Mouse (Mus musculus) embryonic fibroblast, embryonic 13.5 days (primary cell): ENCODE results near the gene Trim12c. TPM values are rescaled to one million over a fixed set of nuclear protein-coding genes. Genes with fewer than 3 reads are reported as not detected.
"Not testable (repeated sequence)": the region's sequence is repeated elsewhere in the genome, so short reads cannot be mapped to it uniquely, and the experiment has no call there.

Experiments
- H3K27ac ChIP-seq: 2 replicates; pipeline ENCODE4 v1.5.1; 2012; ENCODE audit warnings: low read length, control low read depth, inconsistent platforms; ENCODE audit not compliant: insufficient read depth
- H3K4me1 ChIP-seq: 2 replicates; pipeline ENCODE4 v1.6.1; 2011; ENCODE audit warnings: low read length; ENCODE audit not compliant: control insufficient read depth, insufficient read depth
- H3K4me3 ChIP-seq: 2 replicates; pipeline ENCODE4 v1.5.1; 2011; ENCODE audit warnings: mild to moderate bottlenecking, control low read depth, low read length; ENCODE audit not compliant: insufficient read depth
- CTCF ChIP-seq: IDR thresholded peaks from 2 replicates; pipeline ENCODE4 v1.5.1; 2011; ENCODE audit warnings: mild to moderate bottlenecking, control low read depth, low read length, moderate library complexity, borderline replicate concordance; ENCODE audit not compliant: insufficient read depth
- POLR2A ChIP-seq: IDR thresholded peaks from 2 replicates; pipeline ENCODE4 v1.6.1; 2011; ENCODE audit warnings: low read depth, mild to moderate bottlenecking, control low read depth, low read length, moderate library complexity
- polyA plus RNA-seq: library from polyadenylated mRNA; stranded (reverse); fragments of >200 nt; gene quantifications from 2 replicates; pipeline ENCODE4 v1.2.4, GENCODE M21; 2011; ENCODE audit warnings: low read depth; ENCODE audit not compliant: missing spikeins, insufficient read length

Gene Trim12c
- polyA plus RNA-seq, 1 experiment: 17.2 TPM

- TF ChIP-seq CTCF: no peak
- TF ChIP-seq POLR2A: no peak
- Histone ChIP-seq H3K27ac (no peak overlapping the region), H3K4me1 (no peaks in the 10 kb centered on the region), H3K4me3 (no peak overlapping the region)
These were observed 31.1 kb downstream of the Trim12c start for GRCm38 (mm10) chr7:104322028-104322427.

- H3K4me3 ChIP-seq: peak within 1 kb of the TSS; percentile 76
- H3K27ac ChIP-seq: peak within 1 kb of the TSS; percentile 92
- not testable (repeated sequence) for H3K4me1 ChIP-seq
These were observed 37.6 kb downstream of the Trim12c start, which contains the start of gene Trim12a for GRCm38 (mm10) chr7:104315369-104316080. TSS of gene Trim12a (minus strand) at chr7:104315466.

- TF ChIP-seq CTCF (no peak), POLR2A (no peak)
- peak overlapping the region; percentile 92 for H3K27ac ChIP-seq
- no peaks in the 10 kb centered on the region for H3K4me1 ChIP-seq
- peak overlapping the region; percentile 76 for H3K4me3 ChIP-seq
These were observed 38.3 kb downstream of the Trim12c start for GRCm38 (mm10) chr7:104314796-104315353.

- H3K27ac ChIP-seq: no peak overlapping the region
- TF ChIP-seq POLR2A: no peak
- TF ChIP-seq CTCF: no peak
- no peaks in the 10 kb centered on the region for H3K4me1 ChIP-seq
- no peak overlapping the region for H3K4me3 ChIP-seq
These were observed 61.3 kb downstream of the Trim12c start for GRCm38 (mm10) chr7:104291638-104292400.

GRCm38 (mm10) chr7:104290641-104291040, 62.5 kb downstream of the Trim12c start:
- Histone ChIP-seq H3K27ac (no peak overlapping the region), H3K4me1 (no peaks in the 10 kb centered on the region), H3K4me3 (no peak overlapping the region)
- TF ChIP-seq POLR2A: no peak
- no peak for TF ChIP-seq CTCF

Other genes with a start within 250 kb of the Trim12c start
- not detected in 2 replicates for gene Olfr646, start 248.5 kb downstream of the Trim12c start, polyA plus RNA-seq
- gene Ubqln5, start 223.5 kb downstream of the Trim12c start, polyA plus RNA-seq: not detected in 2 replicates
- gene Olfr643, start 216.0 kb downstream of the Trim12c start, polyA plus RNA-seq: not detected in 2 replicates
- not detected in 2 replicates for gene Ubqln3, start 210.1 kb downstream of the Trim12c start, polyA plus RNA-seq
- gene Ubqlnl, start 202.8 kb downstream of the Trim12c start, polyA plus RNA-seq: not detected in 2 replicates
- not detected in 2 replicates for gene Olfm5, start 188.5 kb downstream of the Trim12c start, polyA plus RNA-seq
- gene Olfr648, start 170.0 kb downstream of the Trim12c start, polyA plus RNA-seq: not detected in 2 replicates
- gene Olfr649, start 157.4 kb downstream of the Trim12c start, polyA plus RNA-seq: not detected in 2 replicates
- gene Trim6, start 134.6 kb downstream of the Trim12c start, polyA plus RNA-seq: 0.67 and 1.4 TPM in 2 replicates
- 4.9 and 5.8 TPM in 2 replicates for gene Trim34a, start 108.9 kb downstream of the Trim12c start, polyA plus RNA-seq
- 2.1 and 2.4 TPM in 2 replicates for gene Trim5, start 65.3 kb downstream of the Trim12c start, polyA plus RNA-seq
- 21.7 and 23.2 TPM in 2 replicates for gene Trim12a, start 37.9 kb downstream of the Trim12c start, polyA plus RNA-seq
- gene Trim34b, start 23.9 kb downstream of the Trim12c start, polyA plus RNA-seq: not detected in 2 replicates
- gene Trim30b, start 16.5 kb upstream of the Trim12c start, polyA plus RNA-seq: not detected in 2 replicates
- gene Trim30c, start 47.5 kb upstream of the Trim12c start, polyA plus RNA-seq: not detected in 2 replicates
- 7.6 and 10.4 TPM in 2 replicates for gene Trim30a, start 111.8 kb upstream of the Trim12c start, polyA plus RNA-seq
- 7.3 and 8.6 TPM in 2 replicates for gene Trim30d, start 154.5 kb upstream of the Trim12c start, polyA plus RNA-seq
- not detected in 2 replicates for gene Olfr651, start 196.8 kb upstream of the Trim12c start, polyA plus RNA-seq
- not detected in 2 replicates for gene Olfr652, start 207.5 kb upstream of the Trim12c start, polyA plus RNA-seq
- not detected in 2 replicates for gene Olfr653, start 224.0 kb upstream of the Trim12c start, polyA plus RNA-seq
- gene Olfr654, start 233.7 kb upstream of the Trim12c start, polyA plus RNA-seq: not detected in 2 replicates
- gene Olfr655, start 248.4 kb upstream of the Trim12c start, polyA plus RNA-seq: not detected in 2 replicates